Mouse (Mus musculus): ENCODE results near the gene Ttc23. TPM values are rescaled to one million over a fixed set of nuclear protein-coding genes. Genes with fewer than 3 reads are reported as not detected.

Ttc23 gene
- total and polyA plus RNA-seq, 3 experiments = 0.89 to 2.5 (median 0.93) TPM

DNA sequence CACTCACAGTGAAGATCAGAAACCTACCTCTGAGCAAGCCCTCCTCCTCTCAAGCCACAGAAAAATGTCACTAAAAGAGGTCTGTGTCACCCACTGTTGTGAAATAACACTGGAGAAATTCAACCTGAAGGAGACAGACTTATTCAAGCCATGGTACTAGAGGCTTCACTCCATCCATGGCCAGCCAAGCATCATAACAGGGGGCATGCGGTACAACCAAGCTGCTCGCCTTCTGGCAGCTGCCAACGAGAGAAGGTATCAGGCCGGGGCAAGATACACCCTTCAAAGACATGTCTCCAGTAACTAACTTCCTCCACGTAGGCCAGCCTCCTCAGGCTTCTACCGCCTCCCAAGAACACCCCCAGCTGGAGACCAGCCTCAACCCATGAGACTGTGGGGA lies 42.1 kb upstream of the Ttc23 start:
- H3K36me3 ChIP-seq (replicated peaks in 1 of 2; ENCODE audit: control insufficient read depth in 1 of 2, insufficient read depth in 1 of 2, low read length in 1 of 2) = peaks cover 19 to 28% of the 10 kb centered on the region in 2 experiments
- dilution Hi-C loops (cut with MboI; ENCODE audit: extremely low pct_ligation_motif_present, extremely low pct_unique_long_range_greater_than_20kb, low sequenced_read_pairs) = no loop called here

DNA sequence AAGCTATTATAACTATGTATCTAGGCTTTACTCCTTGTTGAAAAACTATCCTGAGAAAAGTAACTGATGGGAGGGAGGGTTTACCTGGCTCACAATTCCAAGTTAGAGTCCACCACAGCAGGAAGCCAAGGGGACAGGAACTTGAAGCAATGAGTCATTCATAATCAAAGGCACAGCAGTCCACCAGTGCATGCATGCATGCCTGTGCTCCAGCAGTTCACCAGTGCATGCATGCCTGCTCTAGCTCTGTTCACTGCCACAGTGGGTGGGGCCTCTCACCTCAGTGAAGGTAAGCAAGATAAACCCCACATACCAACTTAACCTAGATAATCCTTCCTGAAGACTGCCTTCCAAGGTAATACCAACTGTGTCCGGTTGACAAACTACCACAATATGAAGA lies 41.0 kb upstream of the Ttc23 start:
- H3K4me1 ChIP-seq (ENCODE audit: control insufficient read depth in 1 of 2, insufficient read depth in 2 of 2) = peaks cover 17 to 40% of the 10 kb centered on the region in 2 experiments
- no peak for DNase-seq (ENCODE audit: extremely low read depth)
- TF ChIP-seq CTCF (conservative IDR thresholded peaks at IDR 0.05 in 1 of 2, IDR thresholded peaks at IDR 0.05 in 1 of 2; ENCODE audit: low read depth in 2 of 2, low read length in 2 of 2) = no peak
- H3K4me2 ChIP-seq (ENCODE audit: insufficient read depth, low read depth, poor library complexity, severe bottlenecking) = no peak overlapping the region
- in situ Hi-C loops (cut with MboI; ENCODE audit: low pct_ligation_motif_present, low pct_unique_long_range_greater_than_20kb, low sequenced_read_pairs) = no loop called here
- no peak overlapping the region for H3K4me3 ChIP-seq (replicated peaks in 1 of 3; ENCODE audit: low read depth in 2 of 3, low read length in 2 of 3, poor library complexity in 1 of 3)
- H3K36me3 ChIP-seq (replicated peaks in 1 of 2; ENCODE audit: control insufficient read depth in 1 of 2, insufficient read depth in 1 of 2, low read length in 1 of 2) = peaks cover 20 to 29% of the 10 kb centered on the region in 2 experiments
- no peak overlapping the region for H3K9ac ChIP-seq (ENCODE audit: insufficient read depth, low read depth)
- no peaks in the 10 kb centered on the region for H3K9me3 ChIP-seq (replicated peaks; ENCODE audit: low read length)
- peaks cover 1% of the 10 kb centered on the region; the same call in 1 of the 2 replicates for H3K79me2 ChIP-seq (replicated peaks; ENCODE audit: control insufficient read depth, extremely low read depth, insufficient read depth, poor library complexity, severe bottlenecking)
- dilution Hi-C loops (cut with MboI; ENCODE audit: extremely low pct_ligation_motif_present, extremely low pct_unique_long_range_greater_than_20kb, low sequenced_read_pairs) = no loop called here
- no peak overlapping the region for H3K27ac ChIP-seq (ENCODE audit: insufficient read depth, low read depth)
- H3K27me3 ChIP-seq (replicated peaks) = no peaks in the 10 kb centered on the region

More for the DNA sequence above, 42.1 kb upstream of the Ttc23 start:
- Histone ChIP-seq H3K27ac (ENCODE audit: insufficient read depth, low read depth) (no peak overlapping the region), H3K27me3 (replicated peaks) (no peaks in the 10 kb centered on the region), H3K4me3 (replicated peaks in 1 of 3; ENCODE audit: low read depth in 2 of 3, low read length in 2 of 3, poor library complexity in 1 of 3) (no peak overlapping the region), H3K9me3 (replicated peaks; ENCODE audit: low read length) (no peaks in the 10 kb centered on the region), H3K4me1 (ENCODE audit: control insufficient read depth in 1 of 2, insufficient read depth in 2 of 2) (peaks cover 14 to 35% of the 10 kb centered on the region in 2 experiments), H3K4me2 (ENCODE audit: insufficient read depth, low read depth, poor library complexity, severe bottlenecking) (no peak overlapping the region), H3K9ac (ENCODE audit: insufficient read depth, low read depth) (no peak overlapping the region), H3K79me2 (replicated peaks; ENCODE audit: control insufficient read depth, extremely low read depth, insufficient read depth, poor library complexity, severe bottlenecking) (no peaks in the 10 kb centered on the region; the same call in 1 of the 2 replicates)
- DNase-seq (ENCODE audit: extremely low read depth) = no peak
- in situ Hi-C loops (cut with MboI; ENCODE audit: low pct_ligation_motif_present, low pct_unique_long_range_greater_than_20kb, low sequenced_read_pairs) = no loop called here
- no peak for TF ChIP-seq KAT2A (IDR thresholded peaks at IDR 0.05; ENCODE audit: insufficient replicate concordance, low read length)
- no peak for TF ChIP-seq ZNF384 (IDR thresholded peaks at IDR 0.05; ENCODE audit: low read depth, low read length)
- no peak for TF ChIP-seq USF2 (conservative IDR thresholded peaks at IDR 0.05; ENCODE audit: low read depth, low read length)
- TF ChIP-seq MAFK (IDR thresholded peaks at IDR 0.05; ENCODE audit: insufficient replicate concordance, low read length) = no peak

GRCm38 (mm10) chr7:67607669-67608347 lies 39.4 kb upstream of the Ttc23 start:
- Histone ChIP-seq H3K4me1 (ENCODE audit: control insufficient read depth in 1 of 2, insufficient read depth in 2 of 2) (peaks cover 17 to 56% of the 10 kb centered on the region in 2 experiments), H3K36me3 (replicated peaks in 1 of 2; ENCODE audit: control insufficient read depth in 1 of 2, insufficient read depth in 1 of 2, low read length in 1 of 2) (peaks cover 22 to 38% of the 10 kb centered on the region in 2 experiments), H3K9me3 (replicated peaks; ENCODE audit: low read length) (no peaks in the 10 kb centered on the region), H3K79me2 (replicated peaks; ENCODE audit: control insufficient read depth, extremely low read depth, insufficient read depth, poor library complexity, severe bottlenecking) (peaks cover 2% of the 10 kb centered on the region; the same call in 1 of the 2 replicates), H3K27ac (ENCODE audit: insufficient read depth, low read depth) (no peak overlapping the region; the same call in 1 of the 2 replicates), H3K4me3 (replicated peaks in 1 of 3; ENCODE audit: low read depth in 2 of 3, low read length in 2 of 3, poor library complexity in 1 of 3) (no peak overlapping the region), H3K27me3 (replicated peaks) (no peaks in the 10 kb centered on the region), H3K9ac (ENCODE audit: insufficient read depth, low read depth) (no peak overlapping the region), H3K4me2 (ENCODE audit: insufficient read depth, low read depth, poor library complexity, severe bottlenecking) (no peak overlapping the region)
- dilution Hi-C loops (cut with MboI; ENCODE audit: extremely low pct_ligation_motif_present, extremely low pct_unique_long_range_greater_than_20kb, low sequenced_read_pairs) (no loop called here), in situ Hi-C loops (cut with MboI; ENCODE audit: low pct_ligation_motif_present, low pct_unique_long_range_greater_than_20kb, low sequenced_read_pairs) (no loop called here)
- no peak for DNase-seq (ENCODE audit: extremely low read depth)
- TF ChIP-seq ZNF384 (IDR thresholded peaks at IDR 0.05; ENCODE audit: low read depth, low read length) (no peak), RAD21 (IDR thresholded peaks at IDR 0.05; ENCODE audit: low read depth, low read length) (no peak), POLR2AphosphoS2 (IDR thresholded peaks at IDR 0.05; ENCODE audit: low read depth, low read length) (no peak), ZMIZ1 (IDR thresholded peaks at IDR 0.05; ENCODE audit: low read depth, low read length) (no peak), ZKSCAN1 (IDR thresholded peaks at IDR 0.05; ENCODE audit: borderline replicate concordance, low read depth, low read length) (no peak), POLR2A (IDR thresholded peaks at IDR 0.05; ENCODE audit: low read depth, low read length) (no peak), CTCF (conservative IDR thresholded peaks at IDR 0.05 in 1 of 2, IDR thresholded peaks at IDR 0.05 in 1 of 2; ENCODE audit: low read depth in 2 of 2, low read length in 2 of 2) (no peak), MEF2A (IDR thresholded peaks at IDR 0.05; ENCODE audit: borderline replicate concordance, low read depth, low read length) (no peak), NELFE (IDR thresholded peaks at IDR 0.05; ENCODE audit: low read depth, low read length) (no peak), IRF4 (IDR thresholded peaks at IDR 0.05; ENCODE audit: low read depth, low read length) (no peak), PAX5 (IDR thresholded peaks at IDR 0.05; ENCODE audit: low read length) (no peak), NRF1 (IDR thresholded peaks at IDR 0.05; ENCODE audit: low read depth, low read length) (no peak), EP300 (IDR thresholded peaks at IDR 0.05; ENCODE audit: low read length) (no peak), UBTF (IDR thresholded peaks at IDR 0.05; ENCODE audit: low read depth, low read length) (no peak), MXI1 (IDR thresholded peaks at IDR 0.05; ENCODE audit: low read depth, low read length) (no peak), BHLHE40 (IDR thresholded peaks at IDR 0.05; ENCODE audit: low read depth, low read length) (no peak), ZC3H11A (IDR thresholded peaks at IDR 0.05; ENCODE audit: low read depth, low read length) (no peak), TBP (conservative IDR thresholded peaks at IDR 0.05; ENCODE audit: low read depth, low read length) (no peak)

Data from CH12.LX (cell line).